Mouse (Mus musculus) left cerebral cortex, postnatal 4 days (tissue): ENCODE results near the gene Tmem200a. TPM values are rescaled to one million over a fixed set of nuclear protein-coding genes. Genes with fewer than 3 reads are reported as not detected.

Experiments
- DNase-seq: peaks from one replicate; pipeline ENCODE4 v3.0.0-alpha.2; 2022
- intact Hi-C: fragments of 180-260 bp; cut with DNase I; formaldehyde crosslinking; loops from one replicate; pipeline ENCODE4 v1.15.1; 2025
- total RNA-seq, 2 experiments: library from RNA; stranded (reverse); gene quantifications; 2 replicates each; pipeline ENCODE4 v1.2.3; 2021

The Tmem200a gene
- 10 to 100 TPM; 27.0 to 31.4 TPM for total RNA-seq

DNA sequence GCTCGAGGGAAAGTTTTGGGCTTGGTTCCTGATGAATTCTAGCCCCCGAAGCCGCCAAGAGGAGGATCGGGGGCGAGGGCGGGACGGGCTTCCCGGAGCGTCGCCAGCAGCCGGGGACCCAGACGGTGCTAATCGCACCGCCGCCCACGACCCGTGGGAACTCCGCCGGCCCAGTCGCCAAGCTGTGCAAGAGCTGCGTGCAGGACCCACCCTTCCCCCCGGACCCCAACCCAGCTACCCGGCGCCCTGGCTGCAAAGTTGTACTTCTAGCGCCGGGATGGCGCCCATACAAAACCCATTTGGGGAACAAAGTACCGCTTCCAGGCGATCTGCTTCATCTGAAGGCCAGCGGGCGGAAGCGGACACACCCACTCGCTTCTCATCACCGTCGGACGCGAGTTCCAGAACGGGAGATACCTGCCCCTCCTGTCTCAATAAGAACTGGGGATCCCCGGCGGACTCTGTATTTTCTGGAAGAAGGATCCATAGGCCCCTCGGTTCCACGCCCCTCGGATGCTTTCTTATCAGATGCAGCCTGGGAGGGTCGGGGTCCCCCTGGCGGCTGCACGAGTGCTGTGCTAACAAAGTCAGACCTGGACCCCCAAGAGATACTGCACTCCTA lies at the start of gene Tmem200a:
TSS of gene Tmem200a (minus strand) at position 532 of the 622 bp plus-strand sequence.
- intact Hi-C loops: loop anchor here (2.0 kb wide), 1 partner anchor 400 kb away; no protein-coding TSS in a partner anchor
- peak; percentile 83 for DNase-seq

DNA sequence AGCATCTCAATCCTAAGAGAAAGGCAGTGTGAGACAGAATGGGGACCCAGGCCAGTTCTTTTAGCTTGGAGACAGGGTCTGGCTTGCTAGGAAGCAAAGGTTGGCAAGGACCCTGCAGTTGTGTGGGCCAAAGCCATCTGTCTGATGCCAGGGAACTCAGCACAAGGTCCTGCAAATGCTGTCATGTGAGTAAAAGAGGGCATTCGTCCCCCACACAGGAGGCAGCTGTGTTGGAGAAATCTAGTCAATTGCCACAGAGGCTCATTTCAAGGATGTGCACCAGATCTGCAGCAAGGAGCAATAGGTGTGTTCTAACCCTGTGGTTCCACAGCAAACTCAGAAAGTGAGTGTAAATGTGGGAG lies 41.0 kb upstream of the Tmem200a start:
- peak; percentile 77 for DNase-seq
- intact Hi-C loops: no loop called here

GRCm38 (mm10) chr10:26119067-26119821 lies 40.4 kb upstream of the Tmem200a start:
- DNase-seq: no peak
- intact Hi-C loops: no loop called here

GRCm38 (mm10) chr10:26114409-26114808 lies 35.6 kb upstream of the Tmem200a start:
- no peak for DNase-seq
- intact Hi-C loops: no loop called here

DNA sequence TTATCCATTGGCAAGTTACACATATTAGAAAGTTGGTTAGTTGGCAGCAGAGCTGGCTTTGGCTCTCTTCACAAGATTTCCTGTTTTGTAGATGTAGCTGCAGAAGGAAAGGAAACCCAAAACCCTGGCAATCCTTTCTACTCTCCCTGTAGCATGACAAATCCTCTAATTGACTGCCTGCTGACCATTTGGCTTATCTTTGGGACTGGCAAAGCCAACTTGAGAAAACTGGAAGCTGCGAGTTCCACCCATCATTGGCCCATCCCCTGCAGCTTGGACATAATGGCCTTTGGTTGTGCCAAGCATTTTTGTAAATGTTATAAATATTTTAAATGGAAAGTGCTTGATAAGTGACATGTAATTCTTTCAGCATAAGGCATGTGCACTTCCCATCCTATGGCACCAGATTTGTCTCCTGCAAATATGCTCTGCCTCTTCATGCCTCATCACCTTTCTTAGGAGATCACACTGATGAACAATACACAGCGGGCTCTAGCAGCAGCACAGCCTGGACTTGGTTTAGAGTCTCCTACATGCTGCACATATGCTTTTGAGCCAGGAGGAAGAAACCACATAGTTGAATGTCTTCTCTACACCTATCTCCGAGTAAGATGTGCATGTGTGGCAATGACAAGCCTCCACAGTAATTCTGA lies 24.6 kb upstream of the Tmem200a start:
- DNase-seq: peak; percentile 45
- intact Hi-C loops: no loop called here

GRCm38 (mm10) chr10:26082081-26082480 lies 3.2 kb upstream of the Tmem200a start:
- no peak for DNase-seq

GRCm38 (mm10) chr10:26079678-26080077 lies 826 bp upstream of the Tmem200a start:
- DNase-seq: no peak
- intact Hi-C loops: loop anchor here (2.0 kb wide), 1 partner anchor 401 kb away; no protein-coding TSS in a partner anchor

More at GRCm38 (mm10) chr10:26082081-26082480, 3.2 kb upstream of the Tmem200a start:
- intact Hi-C loops: no loop called here

GRCm38 (mm10) chr10:26077671-26078481 lies 976 bp downstream of the Tmem200a start, which contains the start of gene Gm9767:
Gene Gm9767, plus strand, starts transcription at chr10:26078255.
- DNase-seq: peak; percentile 10
- intact Hi-C loops: loop anchor here (2.0 kb wide), 1 partner anchor 399 kb away; no protein-coding TSS in a partner anchor

DNA sequence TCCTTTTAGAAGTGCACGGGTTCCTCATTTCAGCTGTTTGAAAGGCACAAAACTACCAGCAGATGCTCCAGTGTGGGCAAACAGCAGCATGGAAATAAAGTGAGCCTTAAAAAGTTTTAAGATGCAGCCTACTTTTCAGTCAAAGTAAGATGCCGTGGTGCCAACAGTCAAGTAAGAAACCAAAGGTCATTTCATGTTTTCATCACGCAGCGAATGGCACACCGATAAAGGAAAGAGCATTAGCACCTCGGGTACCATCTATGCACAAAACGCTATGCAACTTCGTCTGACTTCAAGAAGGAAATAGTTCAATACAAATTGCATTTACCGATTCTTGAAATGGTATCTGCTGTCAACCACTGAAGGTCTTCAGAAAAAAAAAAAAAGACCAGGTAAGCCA lies 1.9 kb downstream of the Tmem200a start:
- intact Hi-C loops: no loop called here
- no peak for DNase-seq

DNA sequence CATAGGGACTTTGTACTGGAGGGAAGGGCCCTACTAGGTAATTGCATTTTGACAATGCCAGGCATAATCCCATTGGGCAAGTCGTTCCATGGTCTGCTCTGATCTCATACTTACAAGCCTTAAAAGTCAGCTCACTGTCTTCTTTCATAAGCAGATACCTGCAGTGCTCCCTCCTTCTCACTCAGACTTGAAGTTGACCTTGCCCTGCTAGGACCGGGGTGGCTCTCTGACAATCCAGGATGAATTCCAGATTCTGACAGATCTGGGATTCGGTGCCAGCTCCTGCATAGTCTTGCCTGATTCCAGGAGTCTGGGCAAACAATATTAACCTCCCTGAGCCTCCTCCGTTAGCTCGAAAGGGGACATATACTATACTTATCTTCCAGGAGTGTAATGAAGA lies 6.9 kb downstream of the Tmem200a start:
- intact Hi-C loops: no loop called here
- DNase-seq: peak; percentile 7

DNA sequence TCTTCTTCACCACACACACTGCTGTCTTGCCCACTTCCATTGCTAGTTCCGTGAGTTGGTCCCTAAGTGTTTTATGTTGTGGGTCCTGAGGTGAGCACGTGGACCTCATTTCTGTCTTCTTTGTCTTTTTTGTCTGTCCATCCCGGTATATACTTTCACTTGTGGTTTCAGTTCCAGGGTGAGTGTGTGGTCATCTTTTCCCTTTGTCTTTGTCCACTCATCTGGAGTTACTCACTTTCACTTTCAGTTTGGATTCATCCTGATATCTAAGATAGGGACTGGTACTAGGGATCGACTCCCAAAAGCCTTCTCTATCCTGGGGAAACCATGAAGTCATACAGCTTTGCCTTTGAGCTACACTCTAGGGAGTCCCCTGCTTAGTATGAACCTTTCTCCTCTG lies 15.8 kb downstream of the Tmem200a start:
- intact Hi-C loops: no loop called here
- DNase-seq: no peak

DNA sequence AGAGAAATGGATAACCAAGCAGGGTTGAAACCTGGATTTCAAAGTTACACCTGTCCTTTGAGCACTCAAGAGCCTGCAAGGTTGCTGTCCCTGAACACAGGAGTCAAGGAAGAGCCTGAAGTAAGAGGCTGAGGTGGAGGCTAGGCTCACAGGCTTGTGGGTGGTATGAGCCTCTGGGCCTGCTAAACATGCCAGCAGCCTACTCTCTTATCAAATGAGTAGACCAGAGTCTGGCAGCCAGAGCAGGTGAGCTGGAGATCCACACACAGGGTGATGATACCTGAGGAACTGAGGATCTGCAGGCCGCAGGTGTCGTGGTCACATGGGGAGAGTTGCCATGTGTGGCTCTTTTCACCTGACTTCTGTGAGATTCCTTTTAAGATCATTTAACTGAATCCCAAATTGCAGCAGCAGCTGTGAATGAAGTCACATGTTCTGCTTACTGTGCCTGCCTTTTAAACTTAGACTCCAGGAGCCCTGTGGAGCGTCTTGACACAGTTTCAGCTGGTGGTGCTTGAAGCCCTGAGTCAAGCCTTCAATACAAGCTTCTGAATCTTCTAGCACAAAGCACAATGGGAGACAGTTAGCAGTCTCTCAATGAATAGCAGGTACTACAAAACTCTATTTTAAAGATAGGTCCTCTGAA lies 19.1 kb downstream of the Tmem200a start:
- intact Hi-C loops: no loop called here
- no peak for DNase-seq

GRCm38 (mm10) chr10:26051177-26051576 lies 27.7 kb downstream of the Tmem200a start:
- intact Hi-C loops: no loop called here
- DNase-seq: no peak

DNA sequence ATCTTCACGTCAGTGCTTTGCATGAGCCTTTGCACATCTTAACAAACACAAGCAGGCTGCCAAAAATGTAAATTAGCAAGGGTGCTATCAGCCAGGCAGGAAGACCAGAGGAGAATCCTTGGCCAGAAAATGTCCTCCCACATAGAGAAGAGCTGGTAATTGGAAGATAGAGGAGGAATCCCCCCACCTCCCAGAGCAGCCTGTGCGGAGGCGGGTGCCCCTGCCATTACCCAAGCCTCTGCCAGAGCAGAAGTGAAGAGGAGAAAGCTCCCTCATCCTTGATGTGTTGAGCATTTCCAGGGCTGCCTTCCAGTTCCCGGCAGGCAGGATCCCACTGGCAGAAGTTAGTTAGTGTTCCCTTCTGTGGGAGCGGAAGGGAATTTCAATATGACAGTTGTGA lies 43.9 kb downstream of the Tmem200a start:
- DNase-seq: peak; percentile 57
- intact Hi-C loops: no loop called here

DNA sequence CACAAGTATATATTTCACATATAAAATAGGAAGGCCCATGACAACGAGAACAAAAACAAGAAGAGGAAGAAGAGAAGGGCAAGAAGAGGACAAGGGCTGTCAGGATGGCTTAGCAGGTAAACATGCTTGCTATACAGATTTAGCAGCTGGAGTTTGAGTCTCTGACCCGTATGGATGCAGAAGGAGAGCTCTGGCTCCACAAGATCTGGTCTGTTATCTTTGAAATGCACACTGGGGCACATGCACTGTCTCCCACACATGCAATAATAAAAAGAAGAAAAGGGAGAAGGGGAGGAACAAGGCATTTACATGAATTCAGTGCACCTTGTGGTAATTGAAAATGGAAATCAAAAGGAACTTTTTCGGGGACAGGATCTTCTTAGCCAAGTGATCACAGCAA lies 60.1 kb downstream of the Tmem200a start:
- DNase-seq: no peak
- intact Hi-C loops: no loop called here

- intact Hi-C loops: no loop called here
- DNase-seq: no peak
Observed at GRCm38 (mm10) chr10:26014298-26014697, 64.6 kb downstream of the Tmem200a start.

DNA sequence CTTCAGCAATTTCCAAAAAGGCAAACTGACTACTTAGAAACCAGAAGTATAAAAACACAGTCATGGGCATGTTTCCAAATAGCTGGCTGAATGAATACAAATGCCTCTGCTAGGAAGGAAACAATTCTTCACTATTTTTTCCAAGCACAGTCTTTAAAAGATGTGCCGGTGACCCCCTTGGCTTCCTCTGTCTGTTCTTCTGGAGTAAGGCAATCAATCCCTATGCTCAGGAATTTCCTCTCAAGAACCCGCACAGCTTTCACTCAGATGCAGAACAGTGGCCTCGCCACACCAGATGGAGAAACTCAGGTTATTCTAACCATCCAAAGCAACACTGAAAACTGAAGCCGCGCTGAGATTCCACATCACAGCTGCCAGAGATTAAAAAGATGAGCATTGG lies 69.9 kb downstream of the Tmem200a start:
- no peak for DNase-seq
- intact Hi-C loops: no loop called here

- intact Hi-C loops: no loop called here
- DNase-seq: no peak
Observed at GRCm38 (mm10) chr10:26005471-26005870, 73.4 kb downstream of the Tmem200a start.

DNA sequence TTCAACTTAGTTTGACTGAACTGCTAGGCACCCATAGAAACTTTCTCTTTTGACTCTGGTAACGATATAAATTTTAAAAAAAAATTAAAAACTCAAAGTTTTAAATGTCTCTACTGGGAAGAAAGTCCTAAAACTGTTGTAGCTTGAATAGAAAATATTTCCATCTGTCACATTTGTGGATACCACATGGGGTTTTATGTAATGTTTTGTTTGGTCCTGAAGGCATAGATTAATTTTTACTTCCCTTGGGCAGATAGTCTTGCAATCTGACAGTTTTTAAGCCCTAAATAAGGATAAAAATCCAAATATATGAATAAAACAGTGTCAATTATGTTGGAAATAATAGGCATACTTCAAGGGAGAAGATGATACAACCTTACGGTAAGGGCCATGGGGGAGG lies 78.0 kb downstream of the Tmem200a start:
- no peak for DNase-seq
- intact Hi-C loops: no loop called here

DNA sequence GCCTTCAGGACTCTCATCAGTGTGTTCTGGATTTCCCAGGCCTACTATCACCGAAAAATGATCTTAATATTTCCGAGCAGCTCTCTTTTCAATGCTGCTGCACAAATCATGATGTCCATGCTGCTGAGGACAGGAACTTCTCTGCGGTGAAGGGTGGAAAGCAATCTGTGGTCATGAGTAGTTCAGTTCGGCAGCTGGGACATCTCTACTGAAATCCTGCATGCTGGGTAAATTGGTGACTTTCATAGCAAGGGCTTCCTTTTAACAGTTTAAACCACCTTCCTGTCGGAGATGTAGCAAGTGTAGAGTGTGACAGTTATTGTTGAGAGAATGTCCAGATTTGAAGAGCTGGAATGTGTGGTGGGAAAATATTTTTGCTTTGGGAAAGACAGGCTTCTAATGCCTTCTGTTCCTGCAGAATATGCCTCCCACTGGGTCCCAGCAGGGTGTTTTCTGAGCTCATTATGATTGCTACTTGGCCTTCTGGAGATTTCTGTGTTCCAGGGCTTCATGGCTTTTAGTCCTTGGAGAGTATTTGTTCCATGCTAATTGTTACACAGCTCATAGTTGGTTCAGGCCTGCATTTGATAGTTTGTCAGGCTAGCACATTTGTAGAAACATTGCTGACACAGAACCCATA lies 79.4 kb downstream of the Tmem200a start:
- intact Hi-C loops: no loop called here
- DNase-seq: peak; percentile 75
